ENCODE assay signal across 15 mouse cellular contexts in genomic region chr2:164144541-164144940, GRCm38 (mm10). TPM values are rescaled to one million over a fixed set of nuclear protein-coding genes. Genes with fewer than 3 reads are reported as not detected.
"Had no signal": no experiment of that assay in that cellular context is flagged by ENCODE, and none has a peak within 500 bp of the region (broad histone marks: within the 10 kb centered on the region; RNA-seq: fewer than 3 reads in every experiment).

No protein-coding gene starts in this region.

- DNase-seq: lung, adult 2 months; lung, postnatal 36 days; right cerebral cortex, postnatal 14 days; thymus, postnatal 4 days had no signal

- H3K4me2 ChIP-seq: liver, embryonic 11.5 days; liver, embryonic 15.5 days; midbrain, embryonic 13.5 days; stomach, embryonic 15.5 days had no signal

- ATAC-seq: inflammation-experienced regulatory T-cells, adult 6 months; midbrain, embryonic 13.5 days had no signal

- H3K27ac ChIP-seq: layer of hippocampus, adult 2 months; liver, embryonic 15.5 days; midbrain, embryonic 13.5 days; stomach, embryonic 15.5 days had no signal

- H3K9ac ChIP-seq: liver, embryonic 15.5 days; midbrain, embryonic 13.5 days; stomach, embryonic 15.5 days had no signal

- H3K4me3 ChIP-seq: layer of hippocampus, adult 2 months; liver, embryonic 15.5 days; midbrain, embryonic 13.5 days; stomach, embryonic 15.5 days had no signal

- H3K27me3 ChIP-seq: liver, embryonic 15.5 days; midbrain, embryonic 13.5 days; stomach, embryonic 15.5 days had no signal

- H3K9me3 ChIP-seq: liver, embryonic 15.5 days; midbrain, embryonic 13.5 days; stomach, embryonic 15.5 days had no signal

- H3K4me1 ChIP-seq: liver, embryonic 15.5 days had no signal

- H3K36me3 ChIP-seq: stomach, embryonic 15.5 days had no signal

RNA-seq across cellular contexts. Expression of gene Kcns1, which starts 26.4 kb away (rescaled TPM):
- polyA plus RNA-seq: inflammation-experienced regulatory T-cells, adult 6 months; liver, embryonic 11.5 days; liver, embryonic 15.5 days; lung, postnatal 0 days had no signal

RNA-seq across cellular contexts. Expression of gene Wfdc5, which starts 38.0 kb away (rescaled TPM):
- polyA plus RNA-seq: inflammation-experienced regulatory T-cells, adult 6 months; liver, embryonic 11.5 days; liver, embryonic 15.5 days; midbrain, embryonic 13.5 days; midbrain, postnatal 0 days; neural tube, embryonic 14.5 days; spleen, adult 2 months had no signal

RNA-seq across cellular contexts. Expression of gene Wfdc12, which starts 45.9 kb away (rescaled TPM):
- polyA plus RNA-seq: inflammation-experienced regulatory T-cells, adult 6 months; liver, embryonic 11.5 days; liver, embryonic 15.5 days; midbrain, embryonic 13.5 days; midbrain, postnatal 0 days; neural tube, embryonic 14.5 days; spleen, adult 2 months; stomach, embryonic 15.5 days had no signal

RNA-seq across cellular contexts. Expression of gene Wfdc15a, which starts 55.4 kb away (rescaled TPM):
- polyA plus RNA-seq: inflammation-experienced regulatory T-cells, adult 6 months; limb, embryonic 14.5 days; liver, embryonic 11.5 days; liver, embryonic 15.5 days; lung, adult 2 months; lung, postnatal 0 days; midbrain, embryonic 13.5 days; midbrain, postnatal 0 days; neural tube, embryonic 14.5 days; spleen, adult 2 months; stomach, embryonic 15.5 days had no signal
